Mouse (Mus musculus): Measurements from ENCODE around the gene Fcgrt. TPM values are rescaled to one million over a fixed set of nuclear protein-coding genes. Genes with fewer than 3 reads are reported as not detected.
"Not testable (repeated sequence)": the region's sequence is repeated elsewhere in the genome, so short reads cannot be mapped to it uniquely, and the experiment has no call there.

The Fcgrt gene
- polyA plus RNA-seq, 1 experiment from 2014 or later, result 20.3 TPM

DNA sequence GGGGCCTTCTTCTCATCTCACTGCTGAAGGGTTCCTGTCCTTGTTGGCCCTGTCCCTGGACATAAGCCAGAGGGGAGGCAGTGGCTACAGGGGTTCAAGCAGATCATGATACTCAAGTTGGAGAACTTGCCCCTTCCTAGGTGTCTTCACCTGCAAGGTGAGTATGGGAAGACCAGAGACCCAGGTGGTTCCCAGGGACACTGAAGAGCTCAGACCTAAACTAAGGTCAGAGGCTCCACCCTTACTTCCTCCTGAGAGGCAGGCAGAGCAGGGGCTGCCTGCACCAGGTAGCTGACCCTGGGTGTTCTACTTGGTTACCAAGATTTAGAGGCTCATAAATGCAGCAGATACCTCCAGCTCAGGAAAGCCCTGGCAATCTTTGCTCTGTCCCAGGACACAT, 18.3 kb upstream of the Fcgrt start:
- no peaks in the 10 kb centered on the region for H3K27me3 ChIP-seq (replicated peaks; ENCODE audit: control insufficient read depth, insufficient read depth, low read length)
- H3K4me1 ChIP-seq (ENCODE audit: control insufficient read depth, insufficient read depth, low read length), result peaks cover 10% of the 10 kb centered on the region; the same call in 1 of the 2 replicates
- no peak for ATAC-seq
- no peaks in the 10 kb centered on the region for H3K9me3 ChIP-seq (replicated peaks; ENCODE audit: control insufficient read depth, low read length)
- H3K4me3 ChIP-seq (ENCODE audit: low read depth, low read length), result no peak overlapping the region
- DNase-seq (ENCODE audit: low spot score), result no peak
- H3K27ac ChIP-seq (ENCODE audit: low read depth, low read length), result no peak overlapping the region
- H3K36me3 ChIP-seq (ENCODE audit: control insufficient read depth, insufficient read depth, low read length), result peaks cover 80% of the 10 kb centered on the region
- no peak overlapping the region for H3K4me2 ChIP-seq (ENCODE audit: low read length)
- H3K9ac ChIP-seq (ENCODE audit: low read length), result no peak overlapping the region

DNA sequence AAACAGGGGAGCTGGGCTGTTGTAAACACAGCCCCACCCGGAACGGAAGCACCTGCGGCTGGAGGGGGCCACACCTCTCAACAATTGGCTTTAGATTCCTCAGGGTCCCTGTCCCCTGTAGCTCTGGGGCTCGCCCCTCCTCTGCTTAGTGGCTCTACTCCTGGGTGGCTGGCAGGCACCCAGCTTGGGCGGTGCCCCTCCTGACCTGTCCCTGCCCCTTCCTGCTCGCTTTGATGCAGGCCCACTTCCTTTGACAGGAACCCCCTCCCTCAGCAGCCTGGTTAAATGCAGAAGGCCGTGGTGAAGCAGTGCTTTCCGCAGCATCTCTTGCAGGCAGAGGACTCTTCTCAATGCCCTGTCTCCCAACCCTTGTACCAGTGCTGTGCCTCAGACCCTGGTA, 17.8 kb upstream of the Fcgrt start:
- WGBS, result 72% methylated on average over 8 of the region's 8 CpGs
- no peak overlapping the region for H3K9ac ChIP-seq (ENCODE audit: low read length)

DNA sequence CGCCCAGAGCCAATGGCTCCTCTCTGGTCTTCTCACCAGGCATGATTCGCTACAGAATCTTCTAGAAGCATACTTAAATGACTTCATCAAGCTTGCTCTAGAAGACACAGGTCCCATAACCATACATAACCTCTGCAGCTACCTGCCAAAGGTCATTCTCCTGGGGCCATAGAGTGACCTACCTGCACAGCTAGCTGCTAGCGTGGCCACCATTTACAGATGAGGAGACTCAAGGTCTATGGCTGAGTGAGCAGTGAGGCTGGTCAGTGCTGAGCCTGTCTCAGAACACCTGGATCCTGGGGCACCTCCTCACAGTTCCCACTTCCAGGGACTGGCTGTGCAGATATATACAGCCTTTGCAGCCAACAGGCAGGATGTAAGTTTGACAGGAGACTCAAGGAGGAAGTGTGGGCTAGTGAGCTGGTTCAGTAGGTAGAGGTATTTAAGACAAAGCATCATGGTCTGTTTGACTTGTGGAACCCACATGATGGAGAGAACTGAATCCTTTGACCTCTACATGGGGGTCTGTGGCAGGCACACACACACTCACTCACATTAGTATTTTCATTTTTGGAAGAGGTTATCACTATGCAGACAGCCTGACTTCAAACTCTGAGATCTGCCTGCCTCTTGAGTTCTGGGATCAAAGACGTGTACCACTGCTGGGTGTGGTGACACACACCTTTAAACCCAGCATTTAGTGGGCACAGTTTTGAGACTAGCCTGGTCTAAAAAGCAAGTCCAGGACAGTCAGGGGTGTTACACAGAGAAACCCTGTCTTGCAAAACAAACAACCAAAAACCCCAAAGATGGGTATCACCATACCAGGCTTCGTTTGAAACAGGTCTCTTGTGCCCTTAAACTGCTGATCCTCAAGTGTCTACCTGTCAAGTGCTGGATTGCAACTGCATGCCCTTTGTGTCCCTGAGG, 16.4 kb upstream of the Fcgrt start:
- DNase-seq (ENCODE audit: low spot score), result no peak
- Histone ChIP-seq H3K4me2 (ENCODE audit: low read length) (no peak overlapping the region), H3K9me3 (replicated peaks; ENCODE audit: control insufficient read depth, low read length) (no peaks in the 10 kb centered on the region), H3K4me1 (ENCODE audit: control insufficient read depth, insufficient read depth, low read length) (peaks cover 7% of the 10 kb centered on the region; the same call in 1 of the 2 replicates), H3K4me3 (ENCODE audit: low read depth, low read length) (no peak overlapping the region), H3K36me3 (ENCODE audit: control insufficient read depth, insufficient read depth, low read length) (peaks cover 61% of the 10 kb centered on the region), H3K27ac (ENCODE audit: low read depth, low read length) (no peak overlapping the region), H3K9ac (ENCODE audit: low read length) (no peak overlapping the region; the same call in 1 of the 2 replicates), H3K27me3 (replicated peaks; ENCODE audit: control insufficient read depth, insufficient read depth, low read length) (no peaks in the 10 kb centered on the region)
- 75% methylated on average over 5 of the region's 5 CpGs for WGBS
- no peak for ATAC-seq

More for the DNA sequence above, 17.8 kb upstream of the Fcgrt start:
- Histone ChIP-seq H3K4me1 (ENCODE audit: control insufficient read depth, insufficient read depth, low read length) (peaks cover 7% of the 10 kb centered on the region; the same call in 1 of the 2 replicates), H3K36me3 (ENCODE audit: control insufficient read depth, insufficient read depth, low read length) (peaks cover 75% of the 10 kb centered on the region), H3K9me3 (replicated peaks; ENCODE audit: control insufficient read depth, low read length) (no peaks in the 10 kb centered on the region), H3K4me2 (ENCODE audit: low read length) (no peak overlapping the region), H3K27ac (ENCODE audit: low read depth, low read length) (no peak overlapping the region), H3K4me3 (ENCODE audit: low read depth, low read length) (no peak overlapping the region), H3K27me3 (replicated peaks; ENCODE audit: control insufficient read depth, insufficient read depth, low read length) (no peaks in the 10 kb centered on the region)
- DNase-seq (ENCODE audit: low spot score) (no peak), ATAC-seq (no peak)

DNA sequence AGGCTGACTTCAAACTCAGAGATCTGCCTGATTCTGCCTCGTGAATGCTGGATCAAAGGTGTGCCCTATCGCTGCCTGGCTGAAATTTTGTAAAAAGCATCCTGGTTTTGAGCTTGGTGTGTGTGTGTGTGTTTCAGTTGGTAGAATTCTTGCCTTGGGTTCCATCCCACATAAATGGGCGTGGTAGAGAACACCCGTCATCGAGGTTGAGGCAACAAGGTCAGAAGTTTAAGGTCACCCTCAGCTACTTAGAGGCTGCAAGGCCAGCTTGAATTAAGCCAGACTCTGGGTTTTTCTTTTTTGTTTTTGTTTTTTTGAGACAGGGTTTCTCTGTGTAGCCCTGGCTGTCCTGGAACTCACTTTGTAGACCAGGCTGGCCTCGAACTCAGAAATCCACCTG, 14.7 kb upstream of the Fcgrt start:
- DNase-seq (ENCODE audit: low spot score) (no peak), ATAC-seq (no peak)
- H3K4me1 ChIP-seq (ENCODE audit: control insufficient read depth, insufficient read depth, low read length), result peaks cover 6% of the 10 kb centered on the region; the same call in 1 of the 2 replicates
- no peak overlapping the region for H3K4me2 ChIP-seq (ENCODE audit: low read length)
- WGBS, result 92% methylated on average over 6 of the region's 6 CpGs
- H3K9ac ChIP-seq (ENCODE audit: low read length), result no peak overlapping the region
- no peak overlapping the region for H3K27ac ChIP-seq (ENCODE audit: low read depth, low read length)
- H3K27me3 ChIP-seq (replicated peaks; ENCODE audit: control insufficient read depth, insufficient read depth, low read length), result no peaks in the 10 kb centered on the region
- no peak overlapping the region for H3K4me3 ChIP-seq (ENCODE audit: low read depth, low read length)
- peaks cover 57% of the 10 kb centered on the region for H3K36me3 ChIP-seq (ENCODE audit: control insufficient read depth, insufficient read depth, low read length)
- H3K9me3 ChIP-seq (replicated peaks; ENCODE audit: control insufficient read depth, low read length), result no peaks in the 10 kb centered on the region

DNA sequence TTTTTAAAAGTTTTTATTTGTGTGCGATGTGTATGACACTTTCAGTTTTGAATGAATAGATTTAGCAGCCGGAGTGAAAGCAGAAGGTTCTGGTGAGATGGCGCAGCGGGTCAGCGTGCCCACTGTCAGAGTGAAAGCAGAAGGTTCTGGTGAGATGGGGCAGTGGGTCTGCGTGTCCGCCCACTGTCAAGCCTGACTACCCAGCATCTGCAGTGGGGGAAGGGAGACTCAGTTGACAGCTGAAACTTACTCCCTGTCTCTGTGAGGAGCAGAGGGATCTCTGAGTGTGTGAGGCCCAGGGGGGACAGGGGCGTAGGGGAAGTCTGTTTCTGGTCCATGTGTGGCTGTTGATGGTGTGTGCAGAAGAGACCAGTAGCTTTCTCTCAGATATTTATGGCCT, 13.9 kb upstream of the Fcgrt start:
- 90% methylated on average over 8 of the region's 8 CpGs for WGBS
- Histone ChIP-seq H3K27ac (ENCODE audit: low read depth, low read length) (no peak overlapping the region), H3K4me2 (ENCODE audit: low read length) (no peak overlapping the region), H3K9ac (ENCODE audit: low read length) (no peak overlapping the region), H3K4me3 (ENCODE audit: low read depth, low read length) (no peak overlapping the region), H3K36me3 (ENCODE audit: control insufficient read depth, insufficient read depth, low read length) (peaks cover 49% of the 10 kb centered on the region), H3K4me1 (ENCODE audit: control insufficient read depth, insufficient read depth, low read length) (no peaks in the 10 kb centered on the region), H3K9me3 (replicated peaks; ENCODE audit: control insufficient read depth, low read length) (no peaks in the 10 kb centered on the region), H3K27me3 (replicated peaks; ENCODE audit: control insufficient read depth, insufficient read depth, low read length) (no peaks in the 10 kb centered on the region)
- ATAC-seq (no peak), DNase-seq (ENCODE audit: low spot score) (no peak)

DNA sequence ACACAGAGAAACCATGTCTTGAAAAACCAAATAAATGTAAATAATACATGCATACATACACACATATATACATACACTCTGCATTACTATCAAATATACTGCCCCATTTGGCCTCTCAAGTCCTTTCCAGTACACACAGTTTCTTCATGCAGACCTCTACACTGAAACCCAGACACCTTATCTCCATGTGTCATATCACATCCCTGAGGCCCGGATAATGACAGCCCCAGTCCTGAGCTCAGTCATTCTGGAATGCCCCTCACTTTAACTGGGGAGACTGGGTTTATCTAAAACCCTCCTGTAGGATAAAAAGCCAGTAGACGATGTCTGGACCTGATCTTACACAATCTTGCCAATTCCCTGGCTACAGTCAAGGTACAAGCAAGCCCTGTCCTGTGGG, 9.8 kb upstream of the Fcgrt start:
- no peak overlapping the region for H3K4me3 ChIP-seq (ENCODE audit: low read depth, low read length)
- no peaks in the 10 kb centered on the region for H3K4me1 ChIP-seq (ENCODE audit: control insufficient read depth, insufficient read depth, low read length)
- H3K9me3 ChIP-seq (replicated peaks; ENCODE audit: control insufficient read depth, low read length), result no peaks in the 10 kb centered on the region
- H3K27me3 ChIP-seq (replicated peaks; ENCODE audit: control insufficient read depth, insufficient read depth, low read length), result no peaks in the 10 kb centered on the region
- ATAC-seq, result no peak
- DNase-seq (ENCODE audit: low spot score), result no peak
- H3K4me2 ChIP-seq (ENCODE audit: low read length), result no peak overlapping the region
- H3K36me3 ChIP-seq (ENCODE audit: control insufficient read depth, insufficient read depth, low read length), result peaks cover 10% of the 10 kb centered on the region
- 82% methylated on average over 2 of the region's 2 CpGs for WGBS
- no peak overlapping the region for H3K27ac ChIP-seq (ENCODE audit: low read depth, low read length)
- H3K9ac ChIP-seq (ENCODE audit: low read length), result no peak overlapping the region

DNA sequence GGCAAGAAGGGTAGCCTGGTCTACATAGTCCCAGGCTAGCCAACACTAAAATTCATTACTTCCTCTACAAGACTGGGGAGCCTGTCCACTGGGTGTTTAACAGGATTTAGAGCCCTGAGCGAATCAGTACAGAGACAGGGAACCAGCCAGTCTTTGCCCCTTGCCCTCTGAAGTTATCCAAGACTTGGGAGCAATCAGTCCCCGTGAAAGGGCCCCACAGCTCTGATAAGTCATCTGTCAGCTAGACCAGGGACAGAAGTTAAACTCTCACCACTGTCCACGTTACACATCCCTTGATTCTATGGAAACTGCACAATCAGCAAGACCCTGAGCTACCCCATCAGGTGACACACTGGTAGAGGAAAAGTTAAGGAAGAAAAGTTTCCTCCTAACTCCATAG, 8.9 kb upstream of the Fcgrt start:
- Histone ChIP-seq H3K36me3 (ENCODE audit: control insufficient read depth, insufficient read depth, low read length) (peaks cover 1% of the 10 kb centered on the region; the same call in 1 of the 2 replicates), H3K9me3 (replicated peaks; ENCODE audit: control insufficient read depth, low read length) (no peaks in the 10 kb centered on the region), H3K27me3 (replicated peaks; ENCODE audit: control insufficient read depth, insufficient read depth, low read length) (no peaks in the 10 kb centered on the region), H3K4me3 (ENCODE audit: low read depth, low read length) (no peak overlapping the region), H3K4me2 (ENCODE audit: low read length) (no peak overlapping the region), H3K4me1 (ENCODE audit: control insufficient read depth, insufficient read depth, low read length) (no peaks in the 10 kb centered on the region), H3K9ac (ENCODE audit: low read length) (no peak overlapping the region), H3K27ac (ENCODE audit: low read depth, low read length) (no peak overlapping the region)
- no peak for ATAC-seq
- DNase-seq (ENCODE audit: low spot score), result no peak
- 72% methylated on average over 3 of the region's 3 CpGs for WGBS

DNA sequence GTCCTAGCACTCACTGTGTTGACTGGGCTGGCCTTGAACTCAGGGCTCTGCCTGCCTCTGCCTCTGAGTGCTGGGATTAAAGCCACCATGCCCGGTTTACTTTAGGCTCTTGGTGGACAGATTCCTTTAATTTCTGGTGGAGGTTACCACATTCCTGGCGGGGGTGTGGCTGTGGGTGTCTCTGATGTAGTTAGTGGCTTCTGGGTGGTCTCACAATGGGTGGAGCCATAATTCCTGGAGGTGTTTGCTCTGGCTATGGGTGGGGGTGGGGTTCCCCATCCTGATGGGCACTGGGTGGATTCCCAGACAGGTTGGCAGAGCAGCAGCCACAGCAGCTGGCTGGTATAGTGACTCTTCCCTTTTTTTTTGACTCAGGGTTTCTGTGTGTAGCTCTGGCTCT, 8.3 kb upstream of the Fcgrt start:
- no peak overlapping the region for H3K9ac ChIP-seq (ENCODE audit: low read length)
- ATAC-seq (no peak), DNase-seq (ENCODE audit: low spot score) (no peak)
- H3K9me3 ChIP-seq (replicated peaks; ENCODE audit: control insufficient read depth, low read length), result no peaks in the 10 kb centered on the region
- no peaks in the 10 kb centered on the region for H3K4me1 ChIP-seq (ENCODE audit: control insufficient read depth, insufficient read depth, low read length)
- H3K36me3 ChIP-seq (ENCODE audit: control insufficient read depth, insufficient read depth, low read length), result no peaks in the 10 kb centered on the region
- H3K4me2 ChIP-seq (ENCODE audit: low read length), result no peak overlapping the region
- WGBS, result 60% methylated on average over 2 of the region's 2 CpGs
- H3K27me3 ChIP-seq (replicated peaks; ENCODE audit: control insufficient read depth, insufficient read depth, low read length), result no peaks in the 10 kb centered on the region
- H3K27ac ChIP-seq (ENCODE audit: low read depth, low read length), result no peak overlapping the region
- H3K4me3 ChIP-seq (ENCODE audit: low read depth, low read length), result no peak overlapping the region

DNA sequence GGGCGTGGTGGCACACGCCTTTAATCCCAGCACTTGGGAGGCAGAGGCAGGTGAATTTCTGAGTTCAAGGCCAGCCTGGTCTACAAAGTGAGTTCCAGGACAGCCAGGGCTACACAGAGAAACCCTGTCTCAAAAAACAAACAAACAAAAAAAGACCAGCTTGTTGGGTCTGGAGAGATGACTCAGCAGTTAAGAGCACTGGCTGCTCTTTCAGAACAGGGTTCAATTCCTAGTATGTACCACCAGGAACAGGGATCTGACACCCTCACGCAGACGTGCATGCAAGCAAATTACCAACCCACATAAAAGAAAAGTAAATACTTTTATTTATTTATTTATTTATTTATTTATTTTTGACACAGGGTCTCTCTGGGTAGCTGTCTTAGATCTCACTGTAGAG, 6.4 kb upstream of the Fcgrt start:
- 93% methylated on average over 4 of the region's 4 CpGs for WGBS
- not testable (repeated sequence) for H3K4me1 ChIP-seq (ENCODE audit: control insufficient read depth, insufficient read depth, low read length); DNase-seq (ENCODE audit: low spot score); H3K4me2 ChIP-seq (ENCODE audit: low read length); H3K36me3 ChIP-seq (ENCODE audit: control insufficient read depth, insufficient read depth, low read length); H3K9me3 ChIP-seq (replicated peaks; ENCODE audit: control insufficient read depth, low read length); H3K9ac ChIP-seq (ENCODE audit: low read length); ATAC-seq; H3K4me3 ChIP-seq (ENCODE audit: low read depth, low read length); H3K27ac ChIP-seq (ENCODE audit: low read depth, low read length); H3K27me3 ChIP-seq (replicated peaks; ENCODE audit: control insufficient read depth, insufficient read depth, low read length)
